Mouse (Mus musculus) hematopoietic stem cell, adult 5-6 weeks (primary cell): ENCODE data around the gene Ube2j2. TPM values are rescaled to one million over a fixed set of nuclear protein-coding genes. Genes with fewer than 3 reads are reported as not detected.

ENCODE experiments used
- ATAC-seq, 2 experiments: fragments of 125-278 bp in 1 of 2; replicated peaks in 1 of 2; 2 replicates each; pipeline ENCODE4 v1.8.0; 2016 to 2017; ENCODE audit warnings: inconsistent platforms in 2 of 2, mild to moderate bottlenecking in 2 of 2, moderate number of reproducible peaks in 2 of 2, low read depth in 1 of 2, moderate TSS enrichment in 1 of 2; ENCODE audit not compliant: low FRiP score in 2 of 2, poor library complexity in 2 of 2, severe bottlenecking in 2 of 2, insufficient read depth in 1 of 2, low TSS enrichment in 1 of 2
- total RNA-seq: library from RNA; stranded (forward); fragments of 172-1452, 232-1000 nt; gene quantifications from 2 replicates; pipeline ENCODE4 v1.2.3, GENCODE M21; 2017

Ube2j2 gene
- 80.7 and 104 TPM in 2 replicates for total RNA-seq

GRCm38 (mm10) chr4:155943534-155944249 lies at the start of gene Ube2j2:
TSS of gene Ube2j2 (plus strand) at chr4:155943831.
- ATAC-seq = peak; percentile 92 to 97

- peak; percentile 23 to 40 for ATAC-seq
Observed at GRCm38 (mm10) chr4:155894311-155894881, 49.2 kb upstream of the Ube2j2 start.

GRCm38 (mm10) chr4:155895216-155895615 lies 48.4 kb upstream of the Ube2j2 start:
- ATAC-seq = no peak

- ATAC-seq = no peak
Observed at GRCm38 (mm10) chr4:155895826-155896225, 47.8 kb upstream of the Ube2j2 start.

DNA sequence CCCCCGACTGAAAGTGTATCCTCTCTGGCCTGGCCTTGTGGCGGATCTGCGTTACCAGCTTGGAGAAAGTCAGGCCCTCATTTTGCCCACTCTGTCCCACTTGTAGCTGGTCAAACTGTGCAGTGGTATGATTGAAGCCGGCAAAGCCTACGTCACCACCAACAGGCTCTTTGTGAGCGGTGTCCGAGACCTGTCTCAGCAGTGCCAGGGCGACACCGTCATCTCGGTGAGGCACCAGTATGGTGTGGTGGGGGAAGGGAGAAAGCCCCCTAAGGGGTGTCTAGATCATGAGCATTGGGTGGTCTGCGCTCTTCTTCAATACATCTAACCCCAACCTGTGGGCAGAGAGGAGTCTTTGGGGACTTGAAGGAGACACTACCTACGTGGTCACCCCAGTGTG lies 47.2 kb upstream of the Ube2j2 start:
- no peak for ATAC-seq

DNA sequence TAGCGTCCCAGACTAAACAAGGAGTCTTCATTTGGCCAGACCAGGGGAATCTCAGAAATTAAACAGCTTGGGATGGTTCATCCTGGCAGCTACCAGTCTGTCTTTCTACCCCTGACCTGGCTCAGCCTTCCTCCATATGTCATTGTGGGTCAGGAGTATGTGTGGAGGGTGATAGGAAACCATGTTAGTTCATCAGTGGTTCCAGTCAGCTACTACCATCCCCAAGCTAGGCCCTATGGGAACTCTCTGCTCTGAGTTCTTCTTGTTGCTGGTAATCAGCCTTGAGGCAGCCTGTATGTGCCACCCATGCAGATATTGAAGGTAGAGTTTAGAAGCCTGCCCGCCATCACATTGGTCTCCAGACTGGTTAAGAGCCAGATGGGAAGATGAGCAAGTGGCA lies 45.3 kb upstream of the Ube2j2 start:
- no peak for ATAC-seq

DNA sequence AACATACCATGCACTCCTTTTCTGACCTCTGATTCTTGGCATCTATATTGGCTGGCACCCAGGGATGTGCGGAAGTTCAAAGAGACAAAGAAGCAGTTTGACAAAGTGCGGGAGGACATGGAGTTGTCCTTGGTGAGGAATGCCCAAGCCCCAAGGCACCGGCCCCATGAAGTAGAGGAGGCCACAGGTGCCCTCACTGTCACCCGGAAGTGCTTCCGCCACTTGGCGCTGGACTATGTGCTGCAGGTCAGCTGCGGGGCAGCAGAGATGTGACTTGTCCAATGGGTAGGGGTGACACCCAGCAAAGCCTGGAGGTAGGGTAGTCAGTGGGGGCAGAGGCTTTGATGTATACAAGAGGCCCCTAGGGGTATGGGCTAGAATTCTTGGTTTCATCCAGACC lies 44.3 kb upstream of the Ube2j2 start:
- ATAC-seq = no peak

- ATAC-seq = peak; percentile 17 to 38; a peak in 1 of 4 replicates
Observed at GRCm38 (mm10) chr4:155901205-155901604, 42.4 kb upstream of the Ube2j2 start.

- no peak for ATAC-seq
Observed at GRCm38 (mm10) chr4:155903246-155903645, 40.4 kb upstream of the Ube2j2 start.

DNA sequence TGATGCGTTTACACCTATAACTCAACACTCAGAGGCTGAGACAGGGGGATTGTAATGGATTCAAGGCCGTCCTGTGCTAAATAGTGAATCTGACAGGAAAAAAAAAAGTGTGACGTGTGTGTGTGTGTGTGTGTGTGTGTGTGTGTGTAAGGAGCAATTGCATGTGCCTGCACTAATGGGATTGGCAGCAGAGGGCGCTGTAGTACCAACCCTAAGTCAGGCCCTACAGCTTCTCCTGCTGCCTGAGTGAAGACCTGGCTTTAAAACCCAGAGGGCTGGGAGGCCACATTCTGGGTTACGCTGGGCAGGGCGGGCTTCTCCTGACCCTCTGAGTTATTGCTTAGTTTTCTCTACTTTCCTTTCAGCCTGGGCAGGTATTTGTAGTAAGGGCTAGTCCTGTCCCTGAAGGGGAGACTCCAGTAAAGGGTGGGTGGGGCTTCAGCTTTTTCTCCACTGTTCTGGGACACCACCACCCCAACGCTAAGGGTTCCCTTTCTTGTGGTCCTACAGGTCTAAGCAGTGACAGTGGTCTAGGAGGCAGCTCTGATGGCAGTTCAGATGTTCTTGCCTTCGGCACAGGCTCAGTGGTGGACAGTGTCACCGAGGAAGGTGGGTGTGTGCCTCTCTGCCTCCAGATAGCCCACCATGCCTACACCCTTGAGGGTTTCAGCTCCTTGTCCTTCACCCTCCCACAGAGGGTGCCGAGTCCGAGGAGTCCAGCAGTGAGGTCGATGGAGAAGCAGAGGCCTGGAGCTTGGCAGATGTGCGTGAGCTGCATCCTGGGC lies 39.1 kb upstream of the Ube2j2 start:
- no peak for ATAC-seq

- ATAC-seq = no peak
Observed at GRCm38 (mm10) chr4:155905634-155906033, 38.0 kb upstream of the Ube2j2 start.

GRCm38 (mm10) chr4:155906125-155906524 lies 37.5 kb upstream of the Ube2j2 start:
- no peak for ATAC-seq

DNA sequence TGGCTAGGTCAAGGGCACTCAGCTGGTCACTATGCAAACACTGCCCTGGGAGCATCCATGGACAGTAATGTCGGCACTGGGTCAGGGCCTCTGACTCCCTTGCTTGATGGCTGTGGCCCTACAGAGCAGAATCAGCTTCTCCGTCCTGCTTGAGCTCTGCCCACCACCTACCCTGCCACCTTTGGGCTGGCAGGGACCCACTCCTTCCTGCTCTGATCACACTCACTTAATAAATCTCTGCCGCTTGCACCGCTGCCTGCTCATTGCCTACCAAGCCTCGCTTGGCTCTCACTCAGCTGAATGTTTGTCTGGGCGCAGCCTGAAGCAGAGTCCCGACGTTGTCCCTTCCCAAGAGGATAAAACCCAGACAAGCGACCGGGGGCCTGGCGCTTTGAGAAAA lies 36.6 kb upstream of the Ube2j2 start:
- no peak for ATAC-seq

DNA sequence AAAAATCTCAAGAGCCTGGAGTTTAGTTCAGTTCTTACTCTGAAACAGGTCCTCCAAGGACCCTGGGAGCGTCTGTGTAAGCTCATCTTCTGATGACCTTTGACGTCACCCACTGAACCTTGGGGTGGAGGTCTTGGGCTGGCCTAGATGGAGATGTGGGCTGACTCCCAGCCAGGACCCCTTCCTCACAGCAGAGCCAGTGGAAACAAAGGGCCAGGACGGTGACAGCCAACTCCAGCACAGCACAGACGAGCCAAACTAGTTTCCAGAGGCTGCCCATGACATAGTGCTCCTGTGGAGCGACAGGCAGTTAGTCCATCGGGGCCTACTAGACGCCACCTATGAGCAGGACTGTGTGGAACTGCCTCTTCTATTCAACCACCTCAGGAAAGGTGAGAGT lies 35.4 kb upstream of the Ube2j2 start:
- peak in 1 of 2 experiments; percentile 5; a peak in 1 of 4 replicates for ATAC-seq

DNA sequence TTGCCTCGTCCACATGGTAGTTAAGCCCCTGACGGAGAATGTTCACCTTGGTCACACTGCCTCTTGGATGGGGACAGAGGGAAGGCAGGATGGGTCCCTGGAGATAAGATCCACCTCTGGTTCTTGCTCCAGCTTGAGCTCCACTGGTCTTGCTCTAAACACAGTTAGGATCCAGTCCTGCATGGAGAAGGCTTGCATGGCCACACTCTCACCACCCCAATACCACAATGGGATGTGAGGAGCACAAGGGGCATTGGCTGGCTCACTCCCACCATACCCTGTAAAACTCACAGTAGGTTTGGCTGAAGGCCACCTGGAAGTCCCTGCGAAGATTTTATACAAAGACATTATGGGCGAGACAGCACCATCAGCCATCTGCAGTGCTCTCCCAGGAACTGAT lies 34.9 kb upstream of the Ube2j2 start:
- no peak for ATAC-seq

- no peak for ATAC-seq
Observed at GRCm38 (mm10) chr4:155932031-155932430, 11.6 kb upstream of the Ube2j2 start.

DNA sequence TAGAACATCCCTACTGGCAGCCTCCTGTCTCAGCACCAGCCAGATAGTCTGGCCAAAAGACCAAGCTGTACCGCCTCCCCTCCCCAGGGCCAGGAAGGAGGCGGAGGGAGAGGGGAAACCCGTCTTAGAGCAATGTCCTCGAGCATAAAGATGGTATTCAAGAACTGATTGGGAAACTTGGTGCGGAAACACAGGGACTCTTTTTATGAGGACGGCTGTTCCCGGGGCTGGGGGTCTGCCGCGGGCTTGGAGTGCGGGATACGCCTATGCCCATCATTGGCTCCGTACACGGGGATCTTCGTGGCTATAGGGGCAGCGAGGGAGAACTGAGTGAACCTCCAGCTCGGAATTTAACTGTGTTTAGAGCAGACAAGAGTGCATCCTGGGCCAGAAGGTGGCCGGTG lies 580 bp upstream of the Ube2j2 start:
- peak; percentile 15 to 42; a peak in 2 of 4 replicates for ATAC-seq

DNA sequence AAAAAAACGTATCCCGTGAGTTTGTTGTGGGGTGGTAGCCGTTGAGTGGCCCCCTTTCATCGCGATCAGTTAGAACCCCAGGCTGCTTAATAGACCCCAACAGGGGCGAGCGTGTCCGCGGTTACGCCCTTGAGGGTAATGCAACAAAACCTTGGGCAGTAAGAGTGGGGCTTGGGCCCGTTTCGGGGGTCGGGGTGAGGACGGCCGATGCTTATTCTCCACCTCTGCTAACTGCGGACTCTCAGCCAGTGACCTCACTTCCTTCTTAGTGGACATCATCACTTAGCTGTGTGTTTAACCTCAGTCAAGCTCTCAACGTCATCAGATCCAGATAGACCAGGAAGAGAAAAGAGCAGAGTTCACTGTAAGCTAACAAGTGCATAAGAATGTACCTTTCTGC lies 640 bp downstream of the Ube2j2 start:
- peak; percentile 18 to 28; a peak in 2 of 4 replicates for ATAC-seq
